Mouse (Mus musculus) spleen, adult 2 months (tissue): Measurements from ENCODE around the gene Rnf10.

Experiments used
- CTCF ChIP-seq: fragments of 200-500 bp; IDR thresholded peaks from 2 replicates; pipeline ENCODE4 v1.5.1; 2011; ENCODE audit warnings: mild to moderate bottlenecking, inconsistent platforms; ENCODE audit not compliant: insufficient read depth, insufficient read length, insufficient replicate concordance; ENCODE audit errors: extremely low read depth
- POLR2A ChIP-seq: fragments of 200-500 bp; IDR thresholded peaks from 2 replicates; pipeline ENCODE4 v1.6.1; 2011; ENCODE audit warnings: low read depth, low read length, inconsistent platforms

GRCm38 (mm10) chr5:115232516-115232915 is 40.2 kb downstream of the Rnf10 start:
- TF ChIP-seq POLR2A (no peak), CTCF (no peak)
